Mouse (Mus musculus): ENCODE data around the gene Rps3. TPM values are rescaled to one million over a fixed set of nuclear protein-coding genes. Genes with fewer than 3 reads are reported as not detected.
A peak's percentile ranks its signal among the peaks of the same experiment; 100 is the strongest.

Rps3 gene
- polyA plus RNA-seq, 1 experiment from 2014 or later, result 733 TPM

DNA sequence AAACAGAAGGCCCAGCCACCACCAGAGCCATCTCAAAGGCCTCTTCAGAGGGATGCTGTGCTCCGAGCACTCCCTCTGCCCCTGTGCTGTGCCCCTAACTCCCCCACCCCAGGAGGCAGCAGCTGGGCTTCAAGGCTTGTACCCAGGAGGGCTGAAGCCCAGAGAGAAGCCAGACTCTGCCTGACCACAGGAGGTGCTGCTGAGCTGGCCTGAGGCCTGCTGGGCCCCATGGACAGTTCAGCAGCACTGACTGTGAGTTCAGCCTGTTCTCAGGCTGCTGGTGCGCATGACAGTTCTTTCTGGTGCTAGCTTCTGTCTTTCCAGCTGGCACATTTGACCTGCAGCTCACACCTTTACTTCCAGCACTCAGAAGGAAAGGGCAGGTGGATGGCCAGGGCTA, 37.7 kb downstream of the Rps3 start:
- 91% methylated on average over 2 of the region's 2 CpGs for WGBS
- DNase-seq (ENCODE audit: low spot score), result peak; percentile 43
- no peak overlapping the region for H3K4me3 ChIP-seq (ENCODE audit: low read depth, low read length)
- no peak overlapping the region for H3K4me2 ChIP-seq (replicated peaks; ENCODE audit: low read depth)
- no peaks in the 10 kb centered on the region for H3K36me3 ChIP-seq (ENCODE audit: control insufficient read depth, insufficient read depth, low read length)
- no peak overlapping the region for H3K27ac ChIP-seq (replicated peaks)
- TF ChIP-seq EP300 (optimal IDR thresholded peaks at IDR 0.05), result no peak
- TF ChIP-seq CTCF (IDR thresholded peaks at IDR 0.05; ENCODE audit: low read depth), result peak; percentile 63
- no peaks in the 10 kb centered on the region for H3K9me3 ChIP-seq (ENCODE audit: control insufficient read depth, low read length)
- H3K9ac ChIP-seq (ENCODE audit: low read length), result no peak overlapping the region
- ATAC-seq (ENCODE audit: low FRiP score, low TSS enrichment), result no peak
- H3K4me1 ChIP-seq (replicated peaks; ENCODE audit: control insufficient read depth, insufficient read depth), result 0 out of 2 replicates have a peak, but pooled peaks cover 6% of the 10 kb centered on the region
- H3K27me3 ChIP-seq (ENCODE audit: control insufficient read depth, insufficient read depth, low read length), result no peaks in the 10 kb centered on the region

- Histone ChIP-seq H3K27ac (replicated peaks) (no peak overlapping the region), H3K27me3 (ENCODE audit: control insufficient read depth, insufficient read depth, low read length) (no peaks in the 10 kb centered on the region), H3K4me1 (replicated peaks; ENCODE audit: control insufficient read depth, insufficient read depth) (0 out of 2 replicates have a peak, but pooled peaks cover 6% of the 10 kb centered on the region), H3K9me3 (ENCODE audit: control insufficient read depth, low read length) (no peaks in the 10 kb centered on the region), H3K4me3 (ENCODE audit: low read depth, low read length) (no peak overlapping the region), H3K36me3 (ENCODE audit: control insufficient read depth, insufficient read depth, low read length) (no peaks in the 10 kb centered on the region), H3K9ac (ENCODE audit: low read length) (no peak overlapping the region), H3K4me2 (replicated peaks; ENCODE audit: low read depth) (no peak overlapping the region)
- DNase-seq (ENCODE audit: low spot score), result no peak
- no peak for ATAC-seq (ENCODE audit: low FRiP score, low TSS enrichment)
- 70% methylated on average over 6 of the region's 6 CpGs for WGBS
- TF ChIP-seq EP300 (optimal IDR thresholded peaks at IDR 0.05), result no peak
- peak; percentile 70 for TF ChIP-seq CTCF (IDR thresholded peaks at IDR 0.05; ENCODE audit: low read depth)
Measured at GRCm38 (mm10) chr7:99444012-99444411, 39.5 kb downstream of the Rps3 start.

DNA sequence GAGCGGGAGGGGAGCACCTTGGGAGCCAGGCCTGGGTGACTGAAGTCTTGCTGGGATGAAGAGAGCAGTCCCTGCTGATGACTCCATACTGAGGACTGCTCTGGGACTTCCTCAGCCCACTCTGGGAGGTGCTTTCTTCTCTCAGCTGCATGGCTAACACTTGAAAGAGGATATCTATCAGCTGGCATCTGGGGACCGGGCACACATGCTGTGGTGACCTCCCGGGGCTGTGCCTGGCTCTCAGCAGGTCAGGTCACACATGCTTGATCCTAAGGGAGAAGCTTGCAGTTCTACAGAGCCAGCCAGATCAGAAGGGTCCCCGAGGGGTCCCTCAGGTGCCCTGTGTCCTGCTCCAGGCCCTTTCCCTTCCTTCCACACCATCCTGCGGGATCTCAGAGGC, 40.4 kb downstream of the Rps3 start:
- TF ChIP-seq EP300 (optimal IDR thresholded peaks at IDR 0.05) (no peak), CTCF (IDR thresholded peaks at IDR 0.05; ENCODE audit: low read depth) (no peak)
- Histone ChIP-seq H3K4me1 (replicated peaks; ENCODE audit: control insufficient read depth, insufficient read depth) (0 out of 2 replicates have a peak, but pooled peaks cover 6% of the 10 kb centered on the region), H3K9ac (ENCODE audit: low read length) (no peak overlapping the region), H3K4me3 (ENCODE audit: low read depth, low read length) (no peak overlapping the region), H3K27me3 (ENCODE audit: control insufficient read depth, insufficient read depth, low read length) (no peaks in the 10 kb centered on the region), H3K27ac (replicated peaks) (no peak overlapping the region), H3K36me3 (ENCODE audit: control insufficient read depth, insufficient read depth, low read length) (no peaks in the 10 kb centered on the region), H3K4me2 (replicated peaks; ENCODE audit: low read depth) (no peak overlapping the region), H3K9me3 (ENCODE audit: control insufficient read depth, low read length) (no peaks in the 10 kb centered on the region)
- DNase-seq (ENCODE audit: low spot score), result no peak
- 52% methylated on average over 5 of the region's 5 CpGs for WGBS
- no peak for ATAC-seq (ENCODE audit: low FRiP score, low TSS enrichment)

DNA sequence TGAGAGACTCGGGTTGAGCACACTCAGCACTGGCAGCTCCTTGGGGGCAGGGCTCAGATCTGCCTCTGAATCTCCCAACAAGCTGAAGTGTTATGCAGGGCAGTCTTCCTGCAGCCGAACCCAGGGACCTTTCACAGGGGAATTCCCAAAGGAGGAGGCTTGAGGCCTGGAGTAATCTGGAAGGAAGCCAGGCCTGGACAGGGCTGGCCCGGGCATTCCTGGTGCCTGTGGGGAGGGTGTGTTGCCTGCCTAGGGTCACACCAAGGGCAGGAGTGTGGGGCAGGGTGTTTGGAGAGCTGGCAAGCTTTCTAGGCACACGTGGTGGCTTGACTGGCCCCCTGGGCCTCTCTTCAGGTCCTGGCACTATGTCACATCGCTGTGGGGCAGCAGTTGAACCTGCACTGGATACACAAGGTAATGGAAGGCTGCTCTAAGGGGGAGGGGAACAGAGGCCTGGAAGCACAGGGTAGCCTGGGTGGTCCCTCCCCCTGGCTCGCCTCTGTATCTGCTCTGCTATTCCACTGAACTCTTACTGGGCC, 41.9 kb downstream of the Rps3 start:
- Histone ChIP-seq H3K27me3 (ENCODE audit: control insufficient read depth, insufficient read depth, low read length) (no peaks in the 10 kb centered on the region), H3K4me1 (replicated peaks; ENCODE audit: control insufficient read depth, insufficient read depth) (0 out of 2 replicates have a peak, but pooled peaks cover 6% of the 10 kb centered on the region), H3K9me3 (ENCODE audit: control insufficient read depth, low read length) (no peaks in the 10 kb centered on the region), H3K9ac (ENCODE audit: low read length) (peak overlapping the region; percentile 41), H3K4me2 (replicated peaks; ENCODE audit: low read depth) (no peak overlapping the region), H3K4me3 (ENCODE audit: low read depth, low read length) (no peak overlapping the region), H3K36me3 (ENCODE audit: control insufficient read depth, insufficient read depth, low read length) (no peaks in the 10 kb centered on the region), H3K27ac (replicated peaks) (peak overlapping the region; percentile 49)
- ATAC-seq (ENCODE audit: low FRiP score, low TSS enrichment) (peak; percentile 94), DNase-seq (ENCODE audit: low spot score) (peak; percentile 91)
- TF ChIP-seq EP300 (optimal IDR thresholded peaks at IDR 0.05) (no peak), CTCF (IDR thresholded peaks at IDR 0.05; ENCODE audit: low read depth) (no peak)
- WGBS, result 5% methylated on average over 6 of the region's 6 CpGs

GRCm38 (mm10) chr7:99438881-99439280, 44.7 kb downstream of the Rps3 start:
- no peaks in the 10 kb centered on the region for H3K27me3 ChIP-seq (ENCODE audit: control insufficient read depth, insufficient read depth, low read length)
- TF ChIP-seq CTCF (IDR thresholded peaks at IDR 0.05; ENCODE audit: low read depth) (peak; percentile 53), EP300 (optimal IDR thresholded peaks at IDR 0.05) (no peak)
- no peak overlapping the region for H3K4me3 ChIP-seq (ENCODE audit: low read depth, low read length)
- H3K4me1 ChIP-seq (replicated peaks; ENCODE audit: control insufficient read depth, insufficient read depth), result 0 out of 2 replicates have a peak, but pooled peaks cover 6% of the 10 kb centered on the region
- H3K4me2 ChIP-seq (replicated peaks; ENCODE audit: low read depth), result no peak overlapping the region
- H3K9me3 ChIP-seq (ENCODE audit: control insufficient read depth, low read length), result no peaks in the 10 kb centered on the region
- no peaks in the 10 kb centered on the region for H3K36me3 ChIP-seq (ENCODE audit: control insufficient read depth, insufficient read depth, low read length)
- ATAC-seq (ENCODE audit: low FRiP score, low TSS enrichment) (no peak), DNase-seq (ENCODE audit: low spot score) (no peak)
- H3K27ac ChIP-seq (replicated peaks), result no peak overlapping the region
- H3K9ac ChIP-seq (ENCODE audit: low read length), result no peak overlapping the region
- 72% methylated on average over 10 of the region's 10 CpGs for WGBS

DNA sequence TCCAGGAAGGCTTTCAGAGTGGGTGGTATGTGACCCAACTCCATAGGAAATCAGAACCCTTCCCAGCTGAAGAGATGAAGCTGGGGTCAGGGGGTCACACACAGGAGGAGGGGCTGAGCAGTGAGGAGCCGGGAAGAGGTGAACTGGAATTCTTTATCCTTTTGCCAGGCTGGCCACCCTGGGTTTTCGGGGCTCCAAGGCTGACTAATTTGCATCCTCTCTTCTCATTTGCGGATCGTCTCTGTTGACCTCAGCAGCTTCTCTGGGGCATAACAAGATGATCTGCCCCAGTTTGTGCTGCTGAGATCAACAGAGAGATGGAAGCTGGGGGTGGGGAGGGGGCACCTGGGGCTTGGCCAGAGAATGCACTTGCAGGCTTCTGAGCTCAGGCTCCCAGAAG, 47.0 kb downstream of the Rps3 start:
- Histone ChIP-seq H3K4me1 (replicated peaks; ENCODE audit: control insufficient read depth, insufficient read depth) (0 out of 2 replicates have a peak, but pooled peaks cover 2% of the 10 kb centered on the region), H3K27me3 (ENCODE audit: control insufficient read depth, insufficient read depth, low read length) (no peaks in the 10 kb centered on the region), H3K9ac (ENCODE audit: low read length) (no peak overlapping the region), H3K36me3 (ENCODE audit: control insufficient read depth, insufficient read depth, low read length) (no peaks in the 10 kb centered on the region), H3K4me2 (replicated peaks; ENCODE audit: low read depth) (no peak overlapping the region), H3K4me3 (ENCODE audit: low read depth, low read length) (no peak overlapping the region), H3K27ac (replicated peaks) (no peak overlapping the region), H3K9me3 (ENCODE audit: control insufficient read depth, low read length) (no peaks in the 10 kb centered on the region)
- TF ChIP-seq CTCF (IDR thresholded peaks at IDR 0.05; ENCODE audit: low read depth), result no peak
- no peak for TF ChIP-seq EP300 (optimal IDR thresholded peaks at IDR 0.05)
- 40% methylated on average over 4 of the region's 4 CpGs for WGBS
- DNase-seq (ENCODE audit: low spot score) (no peak), ATAC-seq (ENCODE audit: low FRiP score, low TSS enrichment) (no peak)
